Mouse (Mus musculus) embryonic fibroblast, embryonic 13.5 days (primary cell): ENCODE measurements around the gene Arpc1a.

ENCODE experiments used
- CTCF ChIP-seq: IDR thresholded peaks from 2 replicates; pipeline ENCODE4 v1.5.1; 2011; ENCODE audit warnings: mild to moderate bottlenecking, control low read depth, low read length, moderate library complexity, borderline replicate concordance; ENCODE audit not compliant: insufficient read depth
- POLR2A ChIP-seq: IDR thresholded peaks from 2 replicates; pipeline ENCODE4 v1.6.1; 2011; ENCODE audit warnings: low read depth, mild to moderate bottlenecking, control low read depth, low read length, moderate library complexity

DNA sequence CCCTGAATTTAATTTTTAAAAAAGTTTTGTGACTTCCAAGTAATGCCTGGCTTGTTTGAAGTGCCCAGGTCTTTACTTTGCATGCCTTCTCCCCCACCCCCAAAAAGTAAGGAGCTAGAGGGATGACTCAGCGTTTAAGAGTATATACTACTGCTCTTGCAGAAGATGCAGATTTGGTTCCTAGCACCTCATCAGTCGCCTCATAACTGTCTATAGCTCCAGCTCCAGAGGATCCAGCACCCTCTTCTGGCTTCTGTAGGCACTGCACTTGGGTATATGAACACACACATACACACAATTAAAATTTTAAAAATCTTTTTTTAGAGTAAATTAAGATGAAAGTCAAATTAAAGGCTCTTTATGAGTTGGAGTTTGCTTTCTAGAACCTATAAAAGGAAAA is 4.6 kb downstream of the Arpc1a start:
- TF ChIP-seq CTCF (no peak), POLR2A (no peak)
